Mouse (Mus musculus): ENCODE results near the gene Cd70. TPM values are rescaled to one million over a fixed set of nuclear protein-coding genes. Genes with fewer than 3 reads are reported as not detected.

Gene Cd70
- polyA plus RNA-seq, 1 experiment from 2014 or later: not detected

- Histone ChIP-seq H3K4me1 (ENCODE audit: control insufficient read depth in 2 of 2, insufficient read depth in 2 of 2, low read length in 2 of 2) (no peaks in the 10 kb centered on the region), H3K27ac (replicated peaks in 1 of 2; ENCODE audit: control insufficient read depth in 1 of 2, insufficient read depth in 1 of 2, low read depth in 2 of 2, low read length in 2 of 2) (no peak overlapping the region), H3K9me3 (ENCODE audit: control insufficient read depth, low read length) (no peaks in the 10 kb centered on the region), H3K4me2 (ENCODE audit: low read length) (no peak overlapping the region), H3K27me3 (ENCODE audit: control insufficient read depth, insufficient read depth, low read length) (no peaks in the 10 kb centered on the region), H3K36me3 (ENCODE audit: control insufficient read depth, insufficient read depth, low read length) (no peaks in the 10 kb centered on the region), H3K4me3 (ENCODE audit: control insufficient read depth in 1 of 2, insufficient read depth in 1 of 2, low read depth in 1 of 2, low read length in 2 of 2) (no peak overlapping the region), H3K9ac (ENCODE audit: low read length) (no peak overlapping the region)
- ATAC-seq (ENCODE audit: insufficient number of reproducible peaks, insufficient read depth, low FRiP score, low read depth): no peak
- 55% methylated on average over 3 of the region's 3 CpGs for WGBS
These were observed 33.3 kb upstream of the Cd70 start for GRCm38 (mm10) chr17:57182871-57183270.

- no peak for ATAC-seq (ENCODE audit: insufficient number of reproducible peaks, insufficient read depth, low FRiP score, low read depth)
- Histone ChIP-seq H3K4me3 (ENCODE audit: control insufficient read depth in 1 of 2, insufficient read depth in 1 of 2, low read depth in 1 of 2, low read length in 2 of 2) (no peak overlapping the region), H3K27me3 (ENCODE audit: control insufficient read depth, insufficient read depth, low read length) (no peaks in the 10 kb centered on the region), H3K9me3 (ENCODE audit: control insufficient read depth, low read length) (no peaks in the 10 kb centered on the region), H3K9ac (ENCODE audit: low read length) (no peak overlapping the region), H3K4me1 (ENCODE audit: control insufficient read depth in 2 of 2, insufficient read depth in 2 of 2, low read length in 2 of 2) (no peaks in the 10 kb centered on the region), H3K36me3 (ENCODE audit: control insufficient read depth, insufficient read depth, low read length) (no peaks in the 10 kb centered on the region), H3K27ac (replicated peaks in 1 of 2; ENCODE audit: control insufficient read depth in 1 of 2, insufficient read depth in 1 of 2, low read depth in 2 of 2, low read length in 2 of 2) (no peak overlapping the region), H3K4me2 (ENCODE audit: low read length) (no peak overlapping the region)
- WGBS: 32% methylated on average over 8 of the region's 8 CpGs
These were observed 30.8 kb upstream of the Cd70 start for GRCm38 (mm10) chr17:57180363-57180762.

GRCm38 (mm10) chr17:57173351-57173750, 23.8 kb upstream of the Cd70 start:
- H3K27ac ChIP-seq (replicated peaks in 1 of 2; ENCODE audit: control insufficient read depth in 1 of 2, insufficient read depth in 1 of 2, low read depth in 2 of 2, low read length in 2 of 2): no peak overlapping the region

GRCm38 (mm10) chr17:57172378-57172777, 22.8 kb upstream of the Cd70 start:
- Histone ChIP-seq H3K9ac (ENCODE audit: low read length) (no peak overlapping the region), H3K27ac (replicated peaks in 1 of 2; ENCODE audit: control insufficient read depth in 1 of 2, insufficient read depth in 1 of 2, low read depth in 2 of 2, low read length in 2 of 2) (no peak overlapping the region), H3K4me2 (ENCODE audit: low read length) (no peak overlapping the region), H3K36me3 (ENCODE audit: control insufficient read depth, insufficient read depth, low read length) (no peaks in the 10 kb centered on the region), H3K4me3 (ENCODE audit: control insufficient read depth in 1 of 2, insufficient read depth in 1 of 2, low read depth in 1 of 2, low read length in 2 of 2) (no peak overlapping the region), H3K27me3 (ENCODE audit: control insufficient read depth, insufficient read depth, low read length) (no peaks in the 10 kb centered on the region), H3K9me3 (ENCODE audit: control insufficient read depth, low read length) (0 out of 2 replicates have a peak, but pooled peaks cover 2% of the 10 kb centered on the region), H3K4me1 (ENCODE audit: control insufficient read depth in 2 of 2, insufficient read depth in 2 of 2, low read length in 2 of 2) (no peaks in the 10 kb centered on the region; a peak in 1 of 4 replicates)
- no peak for ATAC-seq (ENCODE audit: insufficient number of reproducible peaks, insufficient read depth, low FRiP score, low read depth)
- 53% methylated on average over 5 of the region's 5 CpGs for WGBS

More at GRCm38 (mm10) chr17:57173351-57173750, 23.8 kb upstream of the Cd70 start:
- no peaks in the 10 kb centered on the region; a peak in 1 of 4 replicates for H3K4me1 ChIP-seq (ENCODE audit: control insufficient read depth in 2 of 2, insufficient read depth in 2 of 2, low read length in 2 of 2)
- H3K9me3 ChIP-seq (ENCODE audit: control insufficient read depth, low read length): 0 out of 2 replicates have a peak, but pooled peaks cover 2% of the 10 kb centered on the region
- ATAC-seq (ENCODE audit: insufficient number of reproducible peaks, insufficient read depth, low FRiP score, low read depth): no peak
- H3K4me3 ChIP-seq (ENCODE audit: control insufficient read depth in 1 of 2, insufficient read depth in 1 of 2, low read depth in 1 of 2, low read length in 2 of 2): no peak overlapping the region
- no peak overlapping the region for H3K9ac ChIP-seq (ENCODE audit: low read length)
- no peaks in the 10 kb centered on the region for H3K36me3 ChIP-seq (ENCODE audit: control insufficient read depth, insufficient read depth, low read length)
- H3K27me3 ChIP-seq (ENCODE audit: control insufficient read depth, insufficient read depth, low read length): no peaks in the 10 kb centered on the region
- WGBS: 40% methylated on average over 4 of the region's 4 CpGs
- no peak overlapping the region for H3K4me2 ChIP-seq (ENCODE audit: low read length)

GRCm38 (mm10) chr17:57170616-57171260, 21.2 kb upstream of the Cd70 start:
- WGBS: 42% methylated on average over 5 of the region's 5 CpGs
- ATAC-seq (ENCODE audit: insufficient number of reproducible peaks, insufficient read depth, low FRiP score, low read depth): no peak
- no peak overlapping the region for H3K4me2 ChIP-seq (ENCODE audit: low read length)
- H3K4me1 ChIP-seq (ENCODE audit: control insufficient read depth in 2 of 2, insufficient read depth in 2 of 2, low read length in 2 of 2): peaks cover 0 to 2% of the 10 kb centered on the region in 2 experiments; a peak in 2 of 4 replicates
- no peaks in the 10 kb centered on the region for H3K36me3 ChIP-seq (ENCODE audit: control insufficient read depth, insufficient read depth, low read length)
- no peak overlapping the region for H3K4me3 ChIP-seq (ENCODE audit: control insufficient read depth in 1 of 2, insufficient read depth in 1 of 2, low read depth in 1 of 2, low read length in 2 of 2)
- no peak overlapping the region for H3K9ac ChIP-seq (ENCODE audit: low read length)
- no peak overlapping the region for H3K27ac ChIP-seq (replicated peaks in 1 of 2; ENCODE audit: control insufficient read depth in 1 of 2, insufficient read depth in 1 of 2, low read depth in 2 of 2, low read length in 2 of 2)
- H3K9me3 ChIP-seq (ENCODE audit: control insufficient read depth, low read length): 0 out of 2 replicates have a peak, but pooled peaks cover 2% of the 10 kb centered on the region
- no peaks in the 10 kb centered on the region for H3K27me3 ChIP-seq (ENCODE audit: control insufficient read depth, insufficient read depth, low read length)

GRCm38 (mm10) chr17:57166800-57167791, 17.5 kb upstream of the Cd70 start:
- Histone ChIP-seq H3K9me3 (ENCODE audit: control insufficient read depth, low read length) (0 out of 2 replicates have a peak, but pooled peaks cover 2% of the 10 kb centered on the region), H3K27me3 (ENCODE audit: control insufficient read depth, insufficient read depth, low read length) (no peaks in the 10 kb centered on the region), H3K36me3 (ENCODE audit: control insufficient read depth, insufficient read depth, low read length) (no peaks in the 10 kb centered on the region), H3K4me2 (ENCODE audit: low read length) (peak overlapping the region; percentile 39; the same call in 1 of the 2 replicates), H3K4me1 (ENCODE audit: control insufficient read depth in 2 of 2, insufficient read depth in 2 of 2, low read length in 2 of 2) (peaks cover 0 to 2% of the 10 kb centered on the region in 2 experiments; a peak in 1 of 4 replicates), H3K4me3 (ENCODE audit: control insufficient read depth in 1 of 2, insufficient read depth in 1 of 2, low read depth in 1 of 2, low read length in 2 of 2) (no peak overlapping the region), H3K27ac (replicated peaks in 1 of 2; ENCODE audit: control insufficient read depth in 1 of 2, insufficient read depth in 1 of 2, low read depth in 2 of 2, low read length in 2 of 2) (no peak overlapping the region), H3K9ac (ENCODE audit: low read length) (no peak overlapping the region)
- peak; percentile 68; the same call in 1 of the 2 replicates for ATAC-seq (ENCODE audit: insufficient number of reproducible peaks, insufficient read depth, low FRiP score, low read depth)
- 8% methylated on average over 10 of the region's 11 CpGs for WGBS

- Histone ChIP-seq H3K27me3 (ENCODE audit: control insufficient read depth, insufficient read depth, low read length) (peaks cover 23% of the 10 kb centered on the region), H3K27ac (replicated peaks in 1 of 2; ENCODE audit: control insufficient read depth in 1 of 2, insufficient read depth in 1 of 2, low read depth in 2 of 2, low read length in 2 of 2) (no peak overlapping the region), H3K4me2 (ENCODE audit: low read length) (no peak overlapping the region), H3K9me3 (ENCODE audit: control insufficient read depth, low read length) (no peaks in the 10 kb centered on the region), H3K4me3 (ENCODE audit: control insufficient read depth in 1 of 2, insufficient read depth in 1 of 2, low read depth in 1 of 2, low read length in 2 of 2) (no peak overlapping the region), H3K36me3 (ENCODE audit: control insufficient read depth, insufficient read depth, low read length) (no peaks in the 10 kb centered on the region), H3K4me1 (ENCODE audit: control insufficient read depth in 2 of 2, insufficient read depth in 2 of 2, low read length in 2 of 2) (no peaks in the 10 kb centered on the region; a peak in 1 of 4 replicates), H3K9ac (ENCODE audit: low read length) (no peak overlapping the region)
- no peak for ATAC-seq (ENCODE audit: insufficient number of reproducible peaks, insufficient read depth, low FRiP score, low read depth)
- WGBS: 73% methylated on average over 4 of the region's 4 CpGs
These were observed 4.2 kb upstream of the Cd70 start for GRCm38 (mm10) chr17:57153787-57154186.
